Mouse (Mus musculus) embryo, embryonic 10 days (tissue): ENCODE measurements around the gene Ccsap.

Source experiments
- DNase-seq: peaks from one replicate; pipeline ENCODE4 v3.0.0-alpha.2; 2015; ENCODE audit warnings: low spot score

The Ccsap gene

DNA sequence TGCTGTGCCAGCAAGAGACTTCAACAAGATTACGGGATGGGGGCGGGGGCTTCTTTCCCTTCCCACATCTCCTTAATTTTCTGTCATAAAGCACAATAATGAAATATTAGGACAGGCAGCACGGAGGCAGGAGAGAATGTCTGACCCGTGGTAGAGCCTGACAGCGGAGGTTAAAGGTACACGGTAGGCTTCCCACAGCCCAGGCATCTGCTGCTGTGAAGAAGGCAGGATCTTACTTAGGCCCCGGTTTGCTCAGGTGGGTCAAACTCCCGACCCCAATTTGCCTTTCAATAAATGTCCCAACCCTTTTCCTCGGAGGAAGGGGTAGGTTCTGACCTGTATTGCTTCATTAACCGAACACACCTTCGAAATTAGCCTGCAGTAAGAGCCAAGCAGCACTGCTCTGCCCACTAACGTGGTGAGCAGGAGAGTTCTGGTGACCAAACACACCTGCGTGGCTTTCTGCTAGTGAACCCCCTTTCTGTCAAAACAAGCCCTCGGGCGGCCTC is 54.7 kb downstream of the Ccsap start:
- no peak for DNase-seq

- DNase-seq, result no peak
Measured at GRCm38 (mm10) chr8:123804586-123804985, 55.4 kb downstream of the Ccsap start.

GRCm38 (mm10) chr8:123803639-123804038 is 56.4 kb downstream of the Ccsap start:
- no peak for DNase-seq

GRCm38 (mm10) chr8:123801538-123801937 is 58.5 kb downstream of the Ccsap start:
- DNase-seq, result no peak

GRCm38 (mm10) chr8:123800867-123801266 is 59.1 kb downstream of the Ccsap start:
- DNase-seq, result no peak

- DNase-seq, result peak; percentile 81
Measured at GRCm38 (mm10) chr8:123799885-123800284, 60.1 kb downstream of the Ccsap start.

GRCm38 (mm10) chr8:123799434-123799833 is 60.6 kb downstream of the Ccsap start:
- no peak for DNase-seq

GRCm38 (mm10) chr8:123797928-123798327 is 62.1 kb downstream of the Ccsap start:
- no peak for DNase-seq

DNA sequence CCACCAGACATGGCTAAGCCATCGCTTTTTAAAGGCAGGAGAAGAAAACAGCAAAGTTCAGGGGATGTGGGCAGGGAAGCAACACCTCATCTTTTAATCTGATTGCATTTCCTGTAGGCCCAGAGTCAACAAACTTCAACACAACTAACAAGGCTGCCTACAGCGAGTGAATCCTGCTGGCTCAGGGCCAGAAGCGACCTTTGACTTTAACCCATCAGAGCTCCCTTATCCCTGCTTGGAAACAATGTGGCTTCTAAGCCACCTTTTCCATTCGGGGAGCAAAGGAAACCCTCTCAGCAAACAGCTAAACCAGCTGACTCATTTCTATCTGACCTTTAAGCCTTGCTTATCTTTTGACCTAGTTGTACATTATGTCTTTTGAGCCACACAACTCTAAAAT is 63.3 kb downstream of the Ccsap start:
- no peak for DNase-seq

DNA sequence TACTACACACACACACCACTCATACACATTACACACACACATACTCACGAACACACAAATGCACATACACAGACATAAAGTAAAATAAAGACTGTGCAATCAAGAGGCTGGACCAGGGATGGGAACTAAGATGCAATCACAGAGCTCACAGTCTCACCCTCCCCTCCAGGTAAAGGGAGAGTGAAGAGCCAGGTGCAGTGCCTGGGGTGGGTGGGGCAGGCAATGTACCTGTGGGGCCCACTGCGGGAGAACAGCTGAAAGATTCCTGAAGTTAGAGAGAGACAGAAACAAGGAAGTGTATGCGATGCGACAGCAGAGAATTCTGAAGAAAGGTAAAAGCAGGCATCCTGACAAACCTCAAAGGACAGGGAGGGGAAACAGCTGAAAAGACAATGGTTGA is 65.2 kb downstream of the Ccsap start:
- no peak for DNase-seq

DNA sequence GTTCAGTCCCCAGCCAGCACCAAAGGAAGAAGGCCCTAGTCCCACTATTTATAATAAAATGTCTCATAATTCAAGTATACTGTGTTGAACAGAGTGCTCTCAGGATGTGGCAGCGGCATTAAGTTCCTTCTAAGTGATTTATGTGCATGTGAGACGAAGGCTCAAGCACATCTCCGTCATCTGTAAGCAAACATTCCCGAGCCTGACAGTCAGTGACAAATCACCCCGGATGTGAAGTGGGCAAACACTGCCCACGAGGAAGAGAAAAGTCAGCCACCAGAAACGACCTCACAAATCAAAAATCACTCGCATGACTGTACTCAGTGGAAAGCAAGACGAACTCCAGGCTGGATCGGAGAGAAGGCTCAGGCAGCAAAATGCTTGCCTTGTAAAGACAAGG is 66.1 kb downstream of the Ccsap start:
- DNase-seq, result no peak

- no peak for DNase-seq
Measured at GRCm38 (mm10) chr8:123791845-123792225, 68.2 kb downstream of the Ccsap start.

DNA sequence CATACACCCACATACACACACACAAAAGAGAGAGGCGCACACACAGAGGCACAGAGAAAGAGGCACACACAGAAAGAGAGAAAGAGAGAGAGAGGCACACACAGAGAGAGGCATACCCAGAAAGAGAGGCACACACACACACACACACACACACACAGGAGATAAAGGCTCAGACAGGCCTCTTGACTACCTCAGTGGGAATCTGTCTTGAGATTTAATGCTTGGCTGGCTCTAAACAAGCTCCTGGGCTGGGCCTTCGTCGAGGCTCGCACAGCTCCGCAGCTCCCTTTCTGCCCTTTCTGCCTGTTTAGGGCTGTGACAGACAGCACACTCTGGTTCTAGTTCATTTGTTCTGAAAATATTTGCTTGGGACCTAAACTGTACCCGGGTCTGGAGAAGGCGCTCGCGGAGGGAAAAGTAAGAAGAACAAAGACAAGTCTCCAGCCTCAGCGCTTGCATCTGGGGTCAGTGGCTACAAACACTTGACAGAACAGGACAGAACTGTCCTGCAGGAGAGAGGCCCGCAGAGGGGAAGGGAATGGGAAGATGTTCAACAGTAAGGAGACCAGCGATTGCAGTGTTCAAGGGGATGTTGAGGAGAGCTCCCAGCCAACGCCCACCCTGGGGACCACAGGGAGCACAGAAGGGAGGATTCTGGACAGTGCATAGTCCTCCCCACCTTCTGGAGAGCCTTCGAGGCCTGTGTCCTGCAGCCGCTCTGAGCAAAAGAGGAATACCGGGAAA is 68.7 kb downstream of the Ccsap start:
- DNase-seq, result peak; percentile 68
